Mouse (Mus musculus): ENCODE measurements around the gene Tssk6. TPM values are rescaled to one million over a fixed set of nuclear protein-coding genes. Genes with fewer than 3 reads are reported as not detected.
A peak's percentile ranks its signal among the peaks of the same experiment; 100 is the strongest.

The Tssk6 gene
- total and polyA plus RNA-seq, 2 experiments from 2014 or later: 4.6 TPM; not detected in 1

GRCm38 (mm10) chr8:69888244-69888866 lies 13.6 kb upstream of the Tssk6 start:
- Histone ChIP-seq H3K4me2 (ENCODE audit: low read depth, low read length, poor library complexity, severe bottlenecking) (peak overlapping the region; percentile 50), H3K27ac (ENCODE audit: low read depth, low read length) (no peak overlapping the region), H3K27me3 (ENCODE audit: insufficient read depth, low read length) (peaks cover 69% of the 10 kb centered on the region), H3K9ac (replicated peaks; ENCODE audit: low read length, poor library complexity, severe bottlenecking) (no peak overlapping the region), H3K4me1 (ENCODE audit: insufficient read depth, low read length) (peaks cover 9% of the 10 kb centered on the region; the same call in 1 of the 2 replicates), H3K9me3 (ENCODE audit: low read length) (no peaks in the 10 kb centered on the region), H3K36me3 (ENCODE audit: insufficient read depth, low read length) (no peaks in the 10 kb centered on the region), H3K4me3 (ENCODE audit: low read depth, low read length) (peak overlapping the region; percentile 28)
- WGBS: 5% methylated on average over 24 of the region's 24 CpGs
- TF ChIP-seq CTCF (IDR thresholded peaks at IDR 0.05): no peak
- DNase-seq (ENCODE audit: low spot score) (no peak), ATAC-seq (ENCODE audit: low FRiP score) (no peak)

DNA sequence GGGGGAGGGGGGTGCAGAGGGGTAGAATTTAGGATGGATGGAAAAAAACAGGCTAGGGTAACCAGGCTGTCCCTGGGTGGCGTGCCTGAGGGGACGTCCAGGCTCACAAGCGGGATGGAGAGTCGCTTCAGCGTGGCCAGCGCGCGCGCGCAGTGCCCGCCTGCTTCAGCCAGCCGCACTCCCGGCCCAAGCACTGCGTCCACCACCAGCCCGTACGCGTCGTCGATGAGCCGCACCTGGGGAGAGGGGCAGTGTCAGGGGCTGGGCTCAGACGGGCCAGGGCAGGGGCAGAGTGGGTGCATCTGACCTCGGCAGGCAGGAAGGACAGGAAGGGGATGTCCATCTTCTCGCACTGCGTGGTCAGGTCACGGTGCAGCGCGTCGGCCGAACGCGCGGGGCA lies 13.1 kb upstream of the Tssk6 start:
- Histone ChIP-seq H3K27me3 (ENCODE audit: insufficient read depth, low read length) (peaks cover 63% of the 10 kb centered on the region), H3K27ac (ENCODE audit: low read depth, low read length) (no peak overlapping the region), H3K9ac (replicated peaks; ENCODE audit: low read length, poor library complexity, severe bottlenecking) (no peak overlapping the region), H3K9me3 (ENCODE audit: low read length) (no peaks in the 10 kb centered on the region), H3K4me1 (ENCODE audit: insufficient read depth, low read length) (peaks cover 9% of the 10 kb centered on the region; the same call in 1 of the 2 replicates), H3K36me3 (ENCODE audit: insufficient read depth, low read length) (no peaks in the 10 kb centered on the region), H3K4me2 (ENCODE audit: low read depth, low read length, poor library complexity, severe bottlenecking) (peak overlapping the region; percentile 50), H3K4me3 (ENCODE audit: low read depth, low read length) (peak overlapping the region; percentile 28)
- DNase-seq (ENCODE audit: low spot score): no peak
- no peak for TF ChIP-seq CTCF (IDR thresholded peaks at IDR 0.05)
- WGBS: 2% methylated on average over 32 of the region's 32 CpGs
- no peak for ATAC-seq (ENCODE audit: low FRiP score)

DNA sequence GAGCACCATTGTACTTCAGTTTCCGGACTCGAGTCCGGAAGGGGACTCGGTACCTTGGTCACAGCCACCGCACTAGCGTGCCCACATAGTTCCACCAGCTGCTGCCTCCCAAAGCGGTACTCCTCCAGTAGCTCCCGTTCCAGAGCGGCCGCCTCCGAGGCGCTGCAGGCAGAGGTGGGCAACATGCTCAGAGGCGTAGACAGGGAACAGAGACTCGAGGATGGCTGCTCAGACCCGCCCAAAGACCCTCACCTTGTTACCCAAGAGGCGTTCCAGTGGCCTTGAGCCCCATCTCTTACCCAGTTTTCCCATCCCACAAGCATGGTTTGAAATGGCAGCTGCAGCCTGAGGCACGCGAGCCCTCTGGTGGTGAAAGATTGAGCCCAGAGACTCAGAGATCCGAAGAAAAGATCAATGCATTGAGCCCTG lies 11.2 kb upstream of the Tssk6 start:
- DNase-seq (ENCODE audit: low spot score) (peak; percentile 70), ATAC-seq (ENCODE audit: low FRiP score) (no peak)
- WGBS: 31% methylated on average over 19 of the region's 19 CpGs
- no peaks in the 10 kb centered on the region for H3K36me3 ChIP-seq (ENCODE audit: insufficient read depth, low read length)
- H3K4me1 ChIP-seq (ENCODE audit: insufficient read depth, low read length): peaks cover 9% of the 10 kb centered on the region; the same call in 1 of the 2 replicates
- H3K9ac ChIP-seq (replicated peaks; ENCODE audit: low read length, poor library complexity, severe bottlenecking): 0 out of 2 replicates have a peak overlapping the region, but pooled peaks have one; percentile 13
- peak; percentile 87 for TF ChIP-seq CTCF (IDR thresholded peaks at IDR 0.05)
- no peaks in the 10 kb centered on the region for H3K9me3 ChIP-seq (ENCODE audit: low read length)
- no peak overlapping the region for H3K27ac ChIP-seq (ENCODE audit: low read depth, low read length)
- H3K4me2 ChIP-seq (ENCODE audit: low read depth, low read length, poor library complexity, severe bottlenecking): 0 out of 2 replicates have a peak overlapping the region, but pooled peaks have one; percentile 20
- H3K4me3 ChIP-seq (ENCODE audit: low read depth, low read length): no peak overlapping the region
- peaks cover 44% of the 10 kb centered on the region for H3K27me3 ChIP-seq (ENCODE audit: insufficient read depth, low read length)

GRCm38 (mm10) chr8:69893863-69894262 lies 8.1 kb upstream of the Tssk6 start:
- 0 out of 2 replicates have a peak, but pooled peaks cover 2% of the 10 kb centered on the region for H3K4me1 ChIP-seq (ENCODE audit: insufficient read depth, low read length)
- peaks cover 14% of the 10 kb centered on the region for H3K27me3 ChIP-seq (ENCODE audit: insufficient read depth, low read length)
- ATAC-seq (ENCODE audit: low FRiP score) (peak; percentile 39; the same call in 1 of the 2 replicates), DNase-seq (ENCODE audit: low spot score) (peak; percentile 77)
- H3K4me3 ChIP-seq (ENCODE audit: low read depth, low read length): no peak overlapping the region
- WGBS: 25% methylated on average over 17 of the region's 17 CpGs
- H3K36me3 ChIP-seq (ENCODE audit: insufficient read depth, low read length): 0 out of 2 replicates have a peak, but pooled peaks cover 2% of the 10 kb centered on the region
- H3K4me2 ChIP-seq (ENCODE audit: low read depth, low read length, poor library complexity, severe bottlenecking): no peak overlapping the region
- no peaks in the 10 kb centered on the region for H3K9me3 ChIP-seq (ENCODE audit: low read length)
- no peak overlapping the region for H3K9ac ChIP-seq (replicated peaks; ENCODE audit: low read length, poor library complexity, severe bottlenecking)
- H3K27ac ChIP-seq (ENCODE audit: low read depth, low read length): no peak overlapping the region
- peak; percentile 72 for TF ChIP-seq CTCF (IDR thresholded peaks at IDR 0.05)

DNA sequence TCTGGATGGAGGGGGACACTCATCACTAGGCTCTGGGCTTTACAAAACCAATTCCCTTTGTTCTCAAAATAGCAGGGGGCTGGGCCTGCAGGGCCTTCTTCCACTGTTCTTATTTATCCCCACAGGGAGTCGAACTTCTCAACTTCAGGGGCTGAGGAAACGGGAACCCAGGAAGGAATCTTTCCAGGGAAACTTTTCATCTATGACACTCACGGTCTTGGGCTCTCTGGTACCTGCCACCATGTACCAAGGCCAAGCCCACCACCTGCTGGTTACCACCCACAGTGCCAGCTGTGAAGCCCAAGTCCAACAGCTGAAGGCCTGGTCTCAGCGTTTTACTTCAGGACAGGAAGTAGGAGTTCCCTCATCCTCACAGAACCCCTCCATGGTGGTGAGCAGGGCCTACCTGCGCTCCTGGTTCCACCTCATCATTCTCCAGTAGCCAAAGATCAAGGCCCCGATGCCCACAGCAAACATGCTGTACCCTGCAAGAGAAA lies 7.1 kb upstream of the Tssk6 start:
- no peak overlapping the region for H3K9ac ChIP-seq (replicated peaks; ENCODE audit: low read length, poor library complexity, severe bottlenecking)
- WGBS: 45% methylated on average over 6 of the region's 6 CpGs
- no peak for ATAC-seq (ENCODE audit: low FRiP score)
- no peak overlapping the region for H3K4me2 ChIP-seq (ENCODE audit: low read depth, low read length, poor library complexity, severe bottlenecking)
- no peaks in the 10 kb centered on the region for H3K9me3 ChIP-seq (ENCODE audit: low read length)
- no peak for TF ChIP-seq CTCF (IDR thresholded peaks at IDR 0.05)
- peaks cover 7% of the 10 kb centered on the region; the same call in 1 of the 2 replicates for H3K4me1 ChIP-seq (ENCODE audit: insufficient read depth, low read length)
- no peak overlapping the region for H3K4me3 ChIP-seq (ENCODE audit: low read depth, low read length)
- H3K27ac ChIP-seq (ENCODE audit: low read depth, low read length): no peak overlapping the region
- DNase-seq (ENCODE audit: low spot score): no peak
- H3K27me3 ChIP-seq (ENCODE audit: insufficient read depth, low read length): peaks cover 7% of the 10 kb centered on the region; the same call in 1 of the 2 replicates
- H3K36me3 ChIP-seq (ENCODE audit: insufficient read depth, low read length): 0 out of 2 replicates have a peak, but pooled peaks cover 2% of the 10 kb centered on the region
